Mouse (Mus musculus): ENCODE data around the gene Apela.

GRCm38 (mm10) chr8:65053554-65053953 is 16.4 kb upstream of the Apela start:
- TF ChIP-seq CTCF (IDR thresholded peaks at IDR 0.05; ENCODE audit: extremely low read depth, insufficient read depth, insufficient read length, insufficient replicate concordance) (no peak), POLR2A (IDR thresholded peaks at IDR 0.05; ENCODE audit: low read depth, low read length) (no peak)

Data from spleen, adult 2 months (tissue).